Mouse (Mus musculus): Measurements from ENCODE around the gene Cd177.

- TF ChIP-seq CTCF (IDR thresholded peaks at IDR 0.05) (no peak), POLR2A (IDR thresholded peaks at IDR 0.05; ENCODE audit: insufficient read depth, low read depth, low read length) (no peak), EP300 (IDR thresholded peaks at IDR 0.05; ENCODE audit: insufficient read depth, low read depth, low read length) (no peak)
Observed at GRCm38 (mm10) chr7:24761161-24761560, 1.1 kb upstream of the Cd177 start.

All from heart, adult 2 months (tissue).